Mouse (Mus musculus) spleen, postnatal 4 days (tissue): ENCODE data around the gene Leng8.

Experiments used
- DNase-seq, 2 experiments: peaks; one replicate each; pipeline ENCODE4 v3.0.0; 2022; ENCODE audit warnings: low spot score in 2 of 2

The Leng8 gene

GRCm38 (mm10) chr7:4126992-4127785 is 9.7 kb upstream of the Leng8 start:
- no peak for DNase-seq

GRCm38 (mm10) chr7:4127894-4128293 is 8.9 kb upstream of the Leng8 start:
- DNase-seq = no peak

- no peak for DNase-seq
These were observed 8.0 kb upstream of the Leng8 start for GRCm38 (mm10) chr7:4128860-4129259.

- peak; percentile 77 to 90 for DNase-seq
These were observed 6.0 kb upstream of the Leng8 start for GRCm38 (mm10) chr7:4130686-4131452.

GRCm38 (mm10) chr7:4131964-4132363 is 4.9 kb upstream of the Leng8 start:
- no peak for DNase-seq

GRCm38 (mm10) chr7:4132581-4132980 is 4.3 kb upstream of the Leng8 start:
- no peak for DNase-seq

- peak in 1 of 2 experiments; percentile 60 for DNase-seq
These were observed 3.8 kb upstream of the Leng8 start for GRCm38 (mm10) chr7:4132998-4133397.

GRCm38 (mm10) chr7:4134911-4135310 is 1.9 kb upstream of the Leng8 start:
- no peak for DNase-seq

- no peak for DNase-seq
These were observed 452 bp upstream of the Leng8 start for GRCm38 (mm10) chr7:4136404-4136770.

GRCm38 (mm10) chr7:4137746-4138145 is 907 bp downstream of the Leng8 start:
- DNase-seq = no peak

- no peak for DNase-seq
These were observed 1.3 kb downstream of the Leng8 start for GRCm38 (mm10) chr7:4138181-4138580.

GRCm38 (mm10) chr7:4138671-4139070 is 1.8 kb downstream of the Leng8 start:
- DNase-seq = no peak

- no peak for DNase-seq
These were observed 2.6 kb downstream of the Leng8 start for GRCm38 (mm10) chr7:4139391-4139790.

- DNase-seq = no peak
These were observed 4.9 kb downstream of the Leng8 start for GRCm38 (mm10) chr7:4141648-4142325.

- no peak for DNase-seq
These were observed 6.1 kb downstream of the Leng8 start for GRCm38 (mm10) chr7:4142796-4143445.

- DNase-seq = no peak
These were observed 6.7 kb downstream of the Leng8 start for GRCm38 (mm10) chr7:4143506-4143905.

- DNase-seq = no peak
These were observed 7.2 kb downstream of the Leng8 start for GRCm38 (mm10) chr7:4144046-4144445.

GRCm38 (mm10) chr7:4144766-4145551 is 8.1 kb downstream of the Leng8 start:
- DNase-seq = peak in 1 of 2 experiments; percentile 66

GRCm38 (mm10) chr7:4145552-4146190 is 8.8 kb downstream of the Leng8 start:
- DNase-seq = peak; percentile 52 to 78
